Mouse (Mus musculus): ENCODE results near the gene Cdk2. TPM values are rescaled to one million over a fixed set of nuclear protein-coding genes. Genes with fewer than 3 reads are reported as not detected.

Cdk2 gene
- polyA plus RNA-seq, 1 experiment from 2014 or later: 75.2 TPM

GRCm38 (mm10) chr10:128665806-128666205, 39.0 kb downstream of the Cdk2 start:
- Histone ChIP-seq H3K4me3 (ENCODE audit: low read depth, low read length) (no peak overlapping the region), H3K27ac (ENCODE audit: low read depth, low read length) (no peak overlapping the region), H3K27me3 (ENCODE audit: control insufficient read depth, insufficient read depth, low read length) (no peaks in the 10 kb centered on the region), H3K4me2 (replicated peaks; ENCODE audit: low read depth, low read length) (no peak overlapping the region), H3K4me1 (replicated peaks; ENCODE audit: control insufficient read depth, insufficient read depth, low read length) (no peaks in the 10 kb centered on the region), H3K36me3 (ENCODE audit: control insufficient read depth, insufficient read depth, low read length) (no peaks in the 10 kb centered on the region), H3K9me3 (ENCODE audit: control insufficient read depth, low read length) (no peaks in the 10 kb centered on the region), H3K9ac (ENCODE audit: low read depth, low read length) (no peak overlapping the region)
- WGBS: 92% methylated on average over 2 of the region's 2 CpGs
- DNase-seq (ENCODE audit: low spot score) (no peak), ATAC-seq (ENCODE audit: low FRiP score) (no peak)

- Histone ChIP-seq H3K36me3 (ENCODE audit: control insufficient read depth, insufficient read depth, low read length) (no peaks in the 10 kb centered on the region), H3K4me2 (replicated peaks; ENCODE audit: low read depth, low read length) (no peak overlapping the region), H3K9me3 (ENCODE audit: control insufficient read depth, low read length) (no peaks in the 10 kb centered on the region), H3K4me1 (replicated peaks; ENCODE audit: control insufficient read depth, insufficient read depth, low read length) (no peaks in the 10 kb centered on the region), H3K9ac (ENCODE audit: low read depth, low read length) (no peak overlapping the region), H3K27me3 (ENCODE audit: control insufficient read depth, insufficient read depth, low read length) (no peaks in the 10 kb centered on the region), H3K4me3 (ENCODE audit: low read depth, low read length) (no peak overlapping the region), H3K27ac (ENCODE audit: low read depth, low read length) (no peak overlapping the region)
- ATAC-seq (ENCODE audit: low FRiP score) (no peak), DNase-seq (ENCODE audit: low spot score) (no peak)
- 83% methylated on average over 3 of the region's 3 CpGs for WGBS
Observed at GRCm38 (mm10) chr10:128665307-128665706, 39.5 kb downstream of the Cdk2 start.

GRCm38 (mm10) chr10:128664808-128665207, 40.0 kb downstream of the Cdk2 start:
- H3K4me3 ChIP-seq (ENCODE audit: low read depth, low read length): no peak overlapping the region
- no peak overlapping the region for H3K9ac ChIP-seq (ENCODE audit: low read depth, low read length)
- H3K9me3 ChIP-seq (ENCODE audit: control insufficient read depth, low read length): no peaks in the 10 kb centered on the region
- DNase-seq (ENCODE audit: low spot score): no peak
- H3K4me2 ChIP-seq (replicated peaks; ENCODE audit: low read depth, low read length): no peak overlapping the region
- no peak for ATAC-seq (ENCODE audit: low FRiP score)
- H3K36me3 ChIP-seq (ENCODE audit: control insufficient read depth, insufficient read depth, low read length): no peaks in the 10 kb centered on the region
- 73% methylated on average over 3 of the region's 3 CpGs for WGBS
- H3K27ac ChIP-seq (ENCODE audit: low read depth, low read length): no peak overlapping the region
- no peaks in the 10 kb centered on the region for H3K27me3 ChIP-seq (ENCODE audit: control insufficient read depth, insufficient read depth, low read length)
- H3K4me1 ChIP-seq (replicated peaks; ENCODE audit: control insufficient read depth, insufficient read depth, low read length): no peaks in the 10 kb centered on the region

- 71% methylated on average over 5 of the region's 5 CpGs for WGBS
- no peaks in the 10 kb centered on the region for H3K9me3 ChIP-seq (ENCODE audit: control insufficient read depth, low read length)
Observed at GRCm38 (mm10) chr10:128663441-128664220, 41.2 kb downstream of the Cdk2 start.

GRCm38 (mm10) chr10:128662465-128662864, 42.4 kb downstream of the Cdk2 start:
- Histone ChIP-seq H3K4me1 (replicated peaks; ENCODE audit: control insufficient read depth, insufficient read depth, low read length) (no peaks in the 10 kb centered on the region), H3K4me3 (ENCODE audit: low read depth, low read length) (no peak overlapping the region), H3K27ac (ENCODE audit: low read depth, low read length) (no peak overlapping the region), H3K9me3 (ENCODE audit: control insufficient read depth, low read length) (no peaks in the 10 kb centered on the region), H3K9ac (ENCODE audit: low read depth, low read length) (no peak overlapping the region), H3K27me3 (ENCODE audit: control insufficient read depth, insufficient read depth, low read length) (no peaks in the 10 kb centered on the region), H3K4me2 (replicated peaks; ENCODE audit: low read depth, low read length) (no peak overlapping the region), H3K36me3 (ENCODE audit: control insufficient read depth, insufficient read depth, low read length) (no peaks in the 10 kb centered on the region)
- no peak for DNase-seq (ENCODE audit: low spot score)
- no peak for ATAC-seq (ENCODE audit: low FRiP score)

More at GRCm38 (mm10) chr10:128663441-128664220, 41.2 kb downstream of the Cdk2 start:
- H3K27me3 ChIP-seq (ENCODE audit: control insufficient read depth, insufficient read depth, low read length): no peaks in the 10 kb centered on the region
- no peak overlapping the region for H3K9ac ChIP-seq (ENCODE audit: low read depth, low read length)
- H3K4me3 ChIP-seq (ENCODE audit: low read depth, low read length): no peak overlapping the region
- no peak overlapping the region for H3K27ac ChIP-seq (ENCODE audit: low read depth, low read length)
- no peaks in the 10 kb centered on the region for H3K36me3 ChIP-seq (ENCODE audit: control insufficient read depth, insufficient read depth, low read length)
- DNase-seq (ENCODE audit: low spot score) (no peak), ATAC-seq (ENCODE audit: low FRiP score) (no peak)
- H3K4me1 ChIP-seq (replicated peaks; ENCODE audit: control insufficient read depth, insufficient read depth, low read length): no peaks in the 10 kb centered on the region
- H3K4me2 ChIP-seq (replicated peaks; ENCODE audit: low read depth, low read length): no peak overlapping the region

- H3K4me3 ChIP-seq (ENCODE audit: low read depth, low read length): no peak overlapping the region
- H3K36me3 ChIP-seq (ENCODE audit: control insufficient read depth, insufficient read depth, low read length): no peaks in the 10 kb centered on the region
- no peaks in the 10 kb centered on the region for H3K9me3 ChIP-seq (ENCODE audit: control insufficient read depth, low read length)
- H3K9ac ChIP-seq (ENCODE audit: low read depth, low read length): no peak overlapping the region
- no peaks in the 10 kb centered on the region for H3K27me3 ChIP-seq (ENCODE audit: control insufficient read depth, insufficient read depth, low read length)
- DNase-seq (ENCODE audit: low spot score) (no peak), ATAC-seq (ENCODE audit: low FRiP score) (no peak)
- WGBS: 54% methylated on average over 9 of the region's 9 CpGs
- no peak overlapping the region for H3K4me2 ChIP-seq (replicated peaks; ENCODE audit: low read depth, low read length)
- H3K4me1 ChIP-seq (replicated peaks; ENCODE audit: control insufficient read depth, insufficient read depth, low read length): no peaks in the 10 kb centered on the region
- no peak overlapping the region for H3K27ac ChIP-seq (ENCODE audit: low read depth, low read length)
Observed at GRCm38 (mm10) chr10:128659490-128659889, 45.3 kb downstream of the Cdk2 start.

GRCm38 (mm10) chr10:128657844-128658243, 47.0 kb downstream of the Cdk2 start:
- ATAC-seq (ENCODE audit: low FRiP score) (no peak), DNase-seq (ENCODE audit: low spot score) (no peak)
- no peaks in the 10 kb centered on the region for H3K4me1 ChIP-seq (replicated peaks; ENCODE audit: control insufficient read depth, insufficient read depth, low read length)
- no peak overlapping the region for H3K27ac ChIP-seq (ENCODE audit: low read depth, low read length)
- H3K4me3 ChIP-seq (ENCODE audit: low read depth, low read length): no peak overlapping the region
- H3K4me2 ChIP-seq (replicated peaks; ENCODE audit: low read depth, low read length): no peak overlapping the region
- H3K36me3 ChIP-seq (ENCODE audit: control insufficient read depth, insufficient read depth, low read length): no peaks in the 10 kb centered on the region
- no peak overlapping the region for H3K9ac ChIP-seq (ENCODE audit: low read depth, low read length)
- no peaks in the 10 kb centered on the region for H3K27me3 ChIP-seq (ENCODE audit: control insufficient read depth, insufficient read depth, low read length)
- 55% methylated on average over 9 of the region's 9 CpGs for WGBS
- H3K9me3 ChIP-seq (ENCODE audit: control insufficient read depth, low read length): no peaks in the 10 kb centered on the region

GRCm38 (mm10) chr10:128656731-128657130, 48.1 kb downstream of the Cdk2 start:
- H3K9me3 ChIP-seq (ENCODE audit: control insufficient read depth, low read length): no peaks in the 10 kb centered on the region
- no peaks in the 10 kb centered on the region for H3K36me3 ChIP-seq (ENCODE audit: control insufficient read depth, insufficient read depth, low read length)
- no peaks in the 10 kb centered on the region for H3K4me1 ChIP-seq (replicated peaks; ENCODE audit: control insufficient read depth, insufficient read depth, low read length)
- H3K4me3 ChIP-seq (ENCODE audit: low read depth, low read length): no peak overlapping the region
- DNase-seq (ENCODE audit: low spot score): no peak
- ATAC-seq (ENCODE audit: low FRiP score): no peak
- H3K9ac ChIP-seq (ENCODE audit: low read depth, low read length): no peak overlapping the region
- whole genome bisulfite sequencing: 97% methylated on average over 1 of the region's 1 CpGs
- no peaks in the 10 kb centered on the region for H3K27me3 ChIP-seq (ENCODE audit: control insufficient read depth, insufficient read depth, low read length)
- no peak overlapping the region for H3K27ac ChIP-seq (ENCODE audit: low read depth, low read length)
- no peak overlapping the region for H3K4me2 ChIP-seq (replicated peaks; ENCODE audit: low read depth, low read length)

- Histone ChIP-seq H3K27ac (ENCODE audit: low read depth, low read length) (no peak overlapping the region), H3K4me1 (replicated peaks; ENCODE audit: control insufficient read depth, insufficient read depth, low read length) (no peaks in the 10 kb centered on the region), H3K9ac (ENCODE audit: low read depth, low read length) (no peak overlapping the region), H3K4me2 (replicated peaks; ENCODE audit: low read depth, low read length) (no peak overlapping the region), H3K27me3 (ENCODE audit: control insufficient read depth, insufficient read depth, low read length) (no peaks in the 10 kb centered on the region), H3K36me3 (ENCODE audit: control insufficient read depth, insufficient read depth, low read length) (no peaks in the 10 kb centered on the region), H3K4me3 (ENCODE audit: low read depth, low read length) (no peak overlapping the region), H3K9me3 (ENCODE audit: control insufficient read depth, low read length) (no peaks in the 10 kb centered on the region)
- no peak for DNase-seq (ENCODE audit: low spot score)
- ATAC-seq (ENCODE audit: low FRiP score): no peak
- 91% methylated on average over 3 of the region's 3 CpGs for WGBS
Observed at GRCm38 (mm10) chr10:128655254-128655653, 49.6 kb downstream of the Cdk2 start.
